Mouse (Mus musculus) forebrain, embryonic 15.5 days (tissue): ENCODE results near the gene Cdkal1. TPM values are rescaled to one million over a fixed set of nuclear protein-coding genes. Genes with fewer than 3 reads are reported as not detected.

Experiments
- ATAC-seq: fragments of 200-750 bp; cut with Nextera tagmentation; replicated peaks from 2 replicates; pipeline ENCODE4 v1.8.0; 2017; ENCODE audit warnings: mild to moderate bottlenecking, moderate TSS enrichment, moderate library complexity
- H3K27ac ChIP-seq: fragments of 300-500 bp; sonication (generic); replicated peaks from 2 replicates; pipeline ENCODE4 v1.5.1; 2015; ENCODE audit warnings: mild to moderate bottlenecking, inconsistent platforms
- H3K27me3 ChIP-seq: fragments of 300-500 bp; sonication (generic); 2 replicates; pipeline ENCODE4 v1.6.1; 2015; ENCODE audit warnings: inconsistent platforms
- H3K36me3 ChIP-seq: fragments of 300-500 bp; sonication (generic); 2 replicates; pipeline ENCODE4 v1.6.1; 2015; ENCODE audit warnings: mild to moderate bottlenecking, inconsistent platforms
- H3K4me1 ChIP-seq: fragments of 300-500 bp; sonication (generic); 2 replicates; pipeline ENCODE4 v1.6.1; 2015; ENCODE audit warnings: inconsistent platforms
- H3K4me2 ChIP-seq: fragments of 300-500 bp; sonication (generic); replicated peaks from 2 replicates; pipeline ENCODE4 v1.6.1; 2015; ENCODE audit warnings: mild to moderate bottlenecking, inconsistent platforms
- H3K4me3 ChIP-seq: fragments of 300-500 bp; sonication (generic); 2 replicates; pipeline ENCODE4 v1.5.1; 2015; ENCODE audit warnings: mild to moderate bottlenecking, inconsistent platforms
- H3K9ac ChIP-seq: fragments of 300-500 bp; sonication (generic); replicated peaks from 2 replicates; pipeline ENCODE4 v1.6.1; 2015; ENCODE audit warnings: mild to moderate bottlenecking, inconsistent platforms
- H3K9me3 ChIP-seq: fragments of 300-500 bp; sonication (generic); 2 replicates; pipeline ENCODE4 v1.6.1; 2016; ENCODE audit warnings: inconsistent platforms
- WGBS: fragments of 180-500 bp; shearing (Covaris S2); methylation state at CpG from one replicate; pipeline ENCODE4 v1.1.7; 2015; ENCODE audit warnings: mixed read lengths; 5-methylcytosine and 5-hydroxymethylcytosine counted together
- polyA plus RNA-seq: library from polyadenylated mRNA; unstranded; fragments of >200 nt; fragmentation: Nextera tagmentation; extraction: Ambion mirVana; gene quantifications from 2 replicates; pipeline ENCODE4 v1.2.1, GENCODE M21; 2015

The Cdkal1 gene
- polyA plus RNA-seq, 1 experiment from 2014 or later, result 28.0 TPM

DNA sequence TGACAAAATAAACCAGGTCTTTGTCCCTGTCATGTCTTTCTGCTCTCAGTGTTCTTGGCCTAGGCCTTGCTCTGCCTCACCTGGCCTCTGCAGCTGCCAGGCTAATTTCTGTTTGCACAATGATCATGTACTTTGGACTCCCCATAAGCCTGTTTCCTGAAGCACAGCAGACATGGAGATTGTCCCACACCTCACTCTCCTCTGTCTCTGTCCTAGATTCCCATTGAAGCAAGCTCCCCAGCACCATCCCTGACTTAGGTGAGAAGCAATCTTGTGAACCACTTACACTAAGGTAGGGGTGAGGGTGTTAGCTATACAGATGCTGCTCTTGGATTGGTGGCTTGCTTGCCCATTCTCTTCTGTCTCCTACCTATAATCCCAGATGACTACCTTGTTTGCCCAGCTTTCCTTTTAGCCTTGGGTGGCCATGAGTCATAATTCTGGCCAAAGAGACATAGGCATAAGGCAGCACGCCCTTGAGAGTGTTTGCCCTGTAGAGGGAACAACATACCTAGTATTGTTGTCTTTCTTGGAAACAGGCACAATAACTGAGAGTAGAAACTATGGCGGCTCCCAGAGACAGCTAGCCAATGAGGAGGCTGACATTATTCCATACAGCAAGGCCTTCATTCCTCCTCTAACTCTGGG is 692.5 kb downstream of the Cdkal1 start:
- Histone ChIP-seq H3K27ac (no peak overlapping the region), H3K9ac (no peak overlapping the region), H3K36me3 (no peaks in the 10 kb centered on the region), H3K4me1 (peaks cover 8% of the 10 kb centered on the region; the same call in 1 of the 2 replicates), H3K27me3 (no peaks in the 10 kb centered on the region), H3K4me2 (no peak overlapping the region), H3K4me3 (no peak overlapping the region), H3K9me3 (no peaks in the 10 kb centered on the region)
- WGBS, result 86% methylated on average over 2 of the region's 2 CpGs
- no peak for ATAC-seq

- WGBS, result 62% methylated on average over 3 of the region's 3 CpGs
- H3K4me2 ChIP-seq, result no peak overlapping the region
- no peak for ATAC-seq
- peaks cover 8% of the 10 kb centered on the region; the same call in 1 of the 2 replicates for H3K4me1 ChIP-seq
- H3K9me3 ChIP-seq, result no peaks in the 10 kb centered on the region
- no peaks in the 10 kb centered on the region for H3K36me3 ChIP-seq
- no peak overlapping the region for H3K27ac ChIP-seq
- no peak overlapping the region for H3K4me3 ChIP-seq
- H3K27me3 ChIP-seq, result no peaks in the 10 kb centered on the region
- no peak overlapping the region for H3K9ac ChIP-seq
Measured at GRCm38 (mm10) chr13:29162444-29162843, 693.0 kb downstream of the Cdkal1 start.

- Histone ChIP-seq H3K27me3 (no peaks in the 10 kb centered on the region), H3K4me2 (no peak overlapping the region), H3K9me3 (no peaks in the 10 kb centered on the region), H3K27ac (no peak overlapping the region), H3K36me3 (no peaks in the 10 kb centered on the region), H3K9ac (no peak overlapping the region), H3K4me1 (peaks cover 8% of the 10 kb centered on the region; the same call in 1 of the 2 replicates), H3K4me3 (no peak overlapping the region)
- no peak for ATAC-seq
- 79% methylated on average over 3 of the region's 3 CpGs for WGBS
Measured at GRCm38 (mm10) chr13:29161436-29161835, 694.0 kb downstream of the Cdkal1 start.

GRCm38 (mm10) chr13:29156703-29157102 is 698.8 kb downstream of the Cdkal1 start:
- no peak for ATAC-seq
- no peak overlapping the region for H3K4me2 ChIP-seq
- no peaks in the 10 kb centered on the region for H3K4me1 ChIP-seq
- no peaks in the 10 kb centered on the region for H3K27me3 ChIP-seq
- H3K9ac ChIP-seq, result no peak overlapping the region
- H3K9me3 ChIP-seq, result no peaks in the 10 kb centered on the region
- H3K36me3 ChIP-seq, result no peaks in the 10 kb centered on the region
- H3K4me3 ChIP-seq, result no peak overlapping the region
- WGBS, result 15% methylated on average over 4 of the region's 4 CpGs
- H3K27ac ChIP-seq, result no peak overlapping the region

DNA sequence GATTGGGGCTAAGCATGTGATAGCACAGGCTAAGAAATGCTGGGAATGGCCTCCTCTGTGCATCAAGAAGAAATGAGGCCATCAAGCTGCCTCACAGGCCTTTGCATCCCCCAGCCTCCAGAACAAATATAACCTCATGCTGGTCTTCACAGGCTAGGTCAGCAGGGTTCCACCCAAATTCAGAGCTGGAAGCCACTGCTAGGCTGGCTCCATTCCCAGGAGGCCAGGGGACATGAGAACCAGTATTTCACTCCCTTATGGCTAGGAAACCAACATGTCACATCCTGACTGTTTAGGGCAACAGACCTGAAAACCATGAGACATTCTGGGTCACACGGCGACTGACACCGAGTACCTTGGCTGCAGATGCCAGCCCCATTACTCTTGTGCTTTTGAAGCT is 700.2 kb downstream of the Cdkal1 start:
- ATAC-seq, result no peak
- Histone ChIP-seq H3K4me2 (no peak overlapping the region), H3K27me3 (no peaks in the 10 kb centered on the region), H3K4me1 (no peaks in the 10 kb centered on the region), H3K9me3 (no peaks in the 10 kb centered on the region), H3K27ac (no peak overlapping the region), H3K9ac (no peak overlapping the region), H3K36me3 (no peaks in the 10 kb centered on the region), H3K4me3 (no peak overlapping the region)
- 85% methylated on average over 3 of the region's 3 CpGs for WGBS

DNA sequence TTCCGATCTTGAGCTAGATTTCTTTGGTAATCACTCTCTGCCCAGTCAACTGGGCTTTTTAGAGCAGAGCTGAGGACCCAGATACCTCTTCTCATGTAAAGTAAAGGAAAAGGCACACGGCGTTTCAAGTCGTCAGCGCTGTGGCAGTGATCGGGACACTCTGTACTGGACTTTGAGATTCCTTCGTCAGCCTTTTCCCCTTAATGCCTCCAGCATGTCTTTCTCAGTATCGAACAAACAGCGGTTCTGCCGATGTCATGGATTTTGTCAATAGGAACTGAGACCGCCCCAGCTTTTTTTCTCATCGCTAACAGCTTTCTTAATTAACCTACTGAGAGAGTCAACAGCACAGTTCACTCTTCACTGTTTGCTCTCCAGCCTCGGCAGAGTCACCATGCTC is 705.4 kb downstream of the Cdkal1 start:
- Histone ChIP-seq H3K4me1 (no peaks in the 10 kb centered on the region), H3K27ac (no peak overlapping the region), H3K4me3 (no peak overlapping the region), H3K36me3 (no peaks in the 10 kb centered on the region), H3K4me2 (no peak overlapping the region), H3K27me3 (no peaks in the 10 kb centered on the region), H3K9me3 (no peaks in the 10 kb centered on the region), H3K9ac (no peak overlapping the region)
- no peak for ATAC-seq
- WGBS, result 69% methylated on average over 13 of the region's 13 CpGs

GRCm38 (mm10) chr13:29149404-29149803 is 706.1 kb downstream of the Cdkal1 start:
- Histone ChIP-seq H3K4me2 (no peak overlapping the region), H3K36me3 (no peaks in the 10 kb centered on the region), H3K9me3 (no peaks in the 10 kb centered on the region), H3K27me3 (no peaks in the 10 kb centered on the region), H3K4me1 (no peaks in the 10 kb centered on the region), H3K27ac (no peak overlapping the region), H3K9ac (no peak overlapping the region), H3K4me3 (no peak overlapping the region)
- ATAC-seq, result no peak
- WGBS, result 90% methylated on average over 6 of the region's 6 CpGs

DNA sequence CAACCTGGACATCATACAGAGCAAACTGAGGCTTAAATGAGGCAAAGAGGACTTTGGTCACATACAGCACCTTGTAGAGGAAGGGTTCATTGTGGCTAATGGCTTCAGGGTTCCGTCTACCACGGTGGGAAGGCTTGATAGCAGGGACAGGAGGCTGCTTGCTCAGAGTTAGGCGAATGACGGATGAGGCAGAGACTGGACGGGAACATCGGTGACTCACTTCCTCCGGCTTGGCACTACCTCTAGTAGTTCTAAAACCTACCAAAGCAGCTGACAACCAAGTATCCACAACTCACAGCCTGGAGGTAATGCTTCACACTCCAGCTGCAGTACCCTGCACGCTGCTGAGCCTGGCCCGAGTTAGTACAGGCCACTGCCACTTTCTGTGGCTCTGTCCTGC is 706.9 kb downstream of the Cdkal1 start:
- H3K27me3 ChIP-seq, result no peaks in the 10 kb centered on the region
- H3K9ac ChIP-seq, result no peak overlapping the region
- no peaks in the 10 kb centered on the region for H3K9me3 ChIP-seq
- no peak overlapping the region for H3K4me3 ChIP-seq
- WGBS, result 94% methylated on average over 9 of the region's 9 CpGs
- H3K4me2 ChIP-seq, result no peak overlapping the region
- ATAC-seq, result no peak
- H3K4me1 ChIP-seq, result no peaks in the 10 kb centered on the region
- no peak overlapping the region for H3K27ac ChIP-seq
- no peaks in the 10 kb centered on the region for H3K36me3 ChIP-seq

Other genes starting within 250 kb of the Cdkal1 start
- gene E2f3, start 130.4 kb upstream of the Cdkal1 start, polyA plus RNA-seq, result 7.5 and 8.5 TPM in 2 replicates